Mouse (Mus musculus) lung, postnatal 0 days (tissue): ENCODE measurements at regions not wholly inside any gene's neighbourhood (a gene's known extent, or its start where the extent isn't known, plus 50 kb on each side); places are given as distances from the start of the nearest gene placed in this dataset.

Experiments
- CTCF ChIP-seq: IDR thresholded peaks from 2 replicates; pipeline ENCODE4 v1.5.1; 2016; ENCODE audit warnings: antibody characterized with exemption, mild to moderate bottlenecking
- EP300 ChIP-seq: IDR thresholded peaks from 2 replicates; pipeline ENCODE4 v1.6.1; 2016; ENCODE audit warnings: antibody characterized with exemption, mild to moderate bottlenecking, control low read depth

GRCm38 (mm10) chr1:124435850-124436249 is 390.5 kb upstream of the Dpp10 start:
- no peak for TF ChIP-seq CTCF
- no peak for TF ChIP-seq EP300
